Comparison of ENCODE assay signal across 17 mouse cellular contexts in the genomic region with DNA sequence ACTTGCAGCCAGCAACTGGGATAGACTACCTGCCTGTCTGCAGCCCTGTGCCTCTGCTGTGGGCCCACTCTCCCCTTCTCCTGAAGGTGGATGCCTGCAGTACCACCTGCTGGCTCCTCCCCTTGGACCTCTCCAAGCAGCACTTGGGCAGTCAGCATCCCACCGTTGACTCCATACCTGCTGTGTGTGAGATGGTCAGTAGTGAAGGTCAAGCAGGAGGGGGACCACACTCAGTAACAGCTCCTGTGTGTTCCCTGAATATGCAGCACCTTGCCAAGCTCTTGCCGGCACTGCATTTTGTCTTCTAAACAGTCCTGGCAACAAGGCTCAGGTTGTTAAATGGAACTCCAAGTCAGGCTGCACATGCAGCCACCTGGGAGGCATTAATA.
DNase-seq lines count a peak whose midpoint lies in the region; ATAC-seq and TF ChIP-seq lines count a peak whose summit lies in the region.
"Had no signal": no experiment of that assay in that cellular context is flagged by ENCODE, and none has a peak within 500 bp of the region (broad histone marks: within the 10 kb centered on the region; RNA-seq: fewer than 3 reads in every experiment).

No protein-coding gene starts in this region.

- H3K9ac ChIP-seq in hindbrain, postnatal 0 days (replicated peaks; ENCODE audit: low read length) = no peak overlapping the region
- H3K9ac ChIP-seq in hindbrain, embryonic 11.5 days (ENCODE audit: low read depth, low read length) = no peak overlapping the region
- H3K9ac ChIP-seq in stomach, embryonic 14.5 days (replicated peaks; ENCODE audit: low read depth, low read length) = no peak overlapping the region
- no peak overlapping the region for H3K9ac ChIP-seq in stomach, postnatal 0 days (ENCODE audit: low read length)
- H3K9ac ChIP-seq in limb, embryonic 15.5 days = no peak overlapping the region
- H3K9ac ChIP-seq in forebrain, embryonic 16.5 days (replicated peaks; ENCODE audit: low read depth, low read length) = no peak overlapping the region
- H3K9ac ChIP-seq: embryonic facial prominence, embryonic 12.5 days; forebrain, embryonic 13.5 days; liver, embryonic 14.5 days; lung, embryonic 15.5 days had no signal

- no peaks in the 10 kb centered on the region for H3K9me3 ChIP-seq in hindbrain, postnatal 0 days (ENCODE audit: low read length)
- H3K9me3 ChIP-seq in hindbrain, embryonic 11.5 days (ENCODE audit: control insufficient read depth, low read length) = no peaks in the 10 kb centered on the region
- H3K9me3 ChIP-seq in stomach, embryonic 14.5 days (ENCODE audit: control insufficient read depth, low read depth, low read length) = no peaks in the 10 kb centered on the region
- no peaks in the 10 kb centered on the region for H3K9me3 ChIP-seq in stomach, postnatal 0 days (ENCODE audit: control insufficient read depth, low read length)
- no peaks in the 10 kb centered on the region for H3K9me3 ChIP-seq in limb, embryonic 15.5 days
- H3K9me3 ChIP-seq in forebrain, embryonic 16.5 days (ENCODE audit: control insufficient read depth, low read length) = no peaks in the 10 kb centered on the region
- H3K9me3 ChIP-seq: embryonic facial prominence, embryonic 12.5 days; forebrain, embryonic 13.5 days; lung, embryonic 15.5 days had no signal

- H3K36me3 ChIP-seq in hindbrain, postnatal 0 days (ENCODE audit: insufficient read depth, low read length) = no peaks in the 10 kb centered on the region
- no peaks in the 10 kb centered on the region for H3K36me3 ChIP-seq in hindbrain, embryonic 11.5 days (ENCODE audit: control insufficient read depth, insufficient read depth, low read length)
- H3K36me3 ChIP-seq in stomach, embryonic 14.5 days (ENCODE audit: control insufficient read depth, insufficient read depth, low read length) = no peaks in the 10 kb centered on the region
- no peaks in the 10 kb centered on the region for H3K36me3 ChIP-seq in stomach, postnatal 0 days (ENCODE audit: control insufficient read depth, insufficient read depth, low read length)
- no peaks in the 10 kb centered on the region for H3K36me3 ChIP-seq in limb, embryonic 15.5 days
- H3K36me3 ChIP-seq in forebrain, embryonic 16.5 days (ENCODE audit: control insufficient read depth, insufficient read depth) = no peaks in the 10 kb centered on the region
- H3K36me3 ChIP-seq: embryonic facial prominence, embryonic 12.5 days; lung, embryonic 15.5 days had no signal

- 43% methylated on average over 2 of the region's 2 CpGs for WGBS in hindbrain, postnatal 0 days
- WGBS in hindbrain, embryonic 11.5 days = 90% methylated on average over 2 of the region's 2 CpGs
- WGBS in stomach, embryonic 14.5 days = 47% methylated on average over 2 of the region's 2 CpGs
- WGBS in stomach, postnatal 0 days = 64% methylated on average over 2 of the region's 2 CpGs
- 33% methylated on average over 2 of the region's 2 CpGs for WGBS in limb, embryonic 15.5 days
- 70% methylated on average over 2 of the region's 2 CpGs for WGBS in forebrain, embryonic 16.5 days

- no peak for TF ChIP-seq EP300 in stomach, postnatal 0 days (optimal IDR thresholded peaks at IDR 0.05)

- no peak for DNase-seq in hindbrain, postnatal 0 days (ENCODE audit: low spot score)
- no peak for DNase-seq in hindbrain, embryonic 11.5 days (ENCODE audit: low spot score)
- DNase-seq in stomach, postnatal 0 days (ENCODE audit: low spot score) = no peak
- no peak for DNase-seq in cerebellum, postnatal 10 days
- DNase-seq: adrenal gland, adult 2 months; cerebellum, adult 8-10 months; right cerebral cortex, adult 18-20 months had no signal

- H3K27me3 ChIP-seq in hindbrain, postnatal 0 days (ENCODE audit: insufficient read depth, low read length) = no peaks in the 10 kb centered on the region
- no peaks in the 10 kb centered on the region for H3K27me3 ChIP-seq in hindbrain, embryonic 11.5 days (ENCODE audit: control insufficient read depth, insufficient read depth, low read length)
- H3K27me3 ChIP-seq in stomach, embryonic 14.5 days (ENCODE audit: control insufficient read depth, insufficient read depth, low read length) = no peaks in the 10 kb centered on the region
- H3K27me3 ChIP-seq in stomach, postnatal 0 days (ENCODE audit: control insufficient read depth, insufficient read depth, low read length) = no peaks in the 10 kb centered on the region
- no peaks in the 10 kb centered on the region for H3K27me3 ChIP-seq in limb, embryonic 15.5 days
- no peaks in the 10 kb centered on the region for H3K27me3 ChIP-seq in forebrain, embryonic 16.5 days (replicated peaks; ENCODE audit: control insufficient read depth, insufficient read depth, low read length)
- H3K27me3 ChIP-seq: embryonic facial prominence, embryonic 12.5 days; forebrain, embryonic 13.5 days; lung, embryonic 15.5 days had no signal

- no peak overlapping the region for H3K27ac ChIP-seq in hindbrain, postnatal 0 days
- H3K27ac ChIP-seq in hindbrain, embryonic 11.5 days (ENCODE audit: low read depth, low read length) = no peak overlapping the region
- peak overlapping the region; percentile 71; the same call in 1 of the 2 replicates for H3K27ac ChIP-seq in stomach, embryonic 14.5 days (ENCODE audit: low read length)
- H3K27ac ChIP-seq in stomach, postnatal 0 days (replicated peaks) = no peak overlapping the region
- H3K27ac ChIP-seq in limb, embryonic 15.5 days = peak overlapping the region; percentile 61; the same call in 1 of the 2 replicates
- H3K27ac ChIP-seq in forebrain, embryonic 16.5 days (ENCODE audit: low read length) = no peak overlapping the region
- H3K27ac ChIP-seq: embryonic facial prominence, embryonic 12.5 days; forebrain, embryonic 13.5 days; heart, adult 2 months; liver, embryonic 14.5 days; lung, embryonic 15.5 days had no signal

- no peak overlapping the region for H3K4me2 ChIP-seq in hindbrain, postnatal 0 days (ENCODE audit: low read depth, low read length)
- H3K4me2 ChIP-seq in hindbrain, embryonic 11.5 days (replicated peaks; ENCODE audit: low read depth, low read length) = no peak overlapping the region
- no peak overlapping the region for H3K4me2 ChIP-seq in stomach, embryonic 14.5 days (replicated peaks; ENCODE audit: low read depth, low read length)
- no peak overlapping the region for H3K4me2 ChIP-seq in stomach, postnatal 0 days (replicated peaks; ENCODE audit: low read depth)
- no peak overlapping the region for H3K4me2 ChIP-seq in limb, embryonic 15.5 days
- H3K4me2 ChIP-seq in forebrain, embryonic 16.5 days (ENCODE audit: low read length) = no peak overlapping the region
- H3K4me2 ChIP-seq: embryonic facial prominence, embryonic 12.5 days; forebrain, embryonic 13.5 days; lung, embryonic 15.5 days had no signal

- TF ChIP-seq CTCF in hindbrain, postnatal 0 days (IDR thresholded peaks at IDR 0.05; ENCODE audit: low read depth) = no peak
- no peak for TF ChIP-seq CTCF in stomach, postnatal 0 days (IDR thresholded peaks at IDR 0.05; ENCODE audit: low read depth)

- peak; percentile 24; the same call in 1 of the 2 replicates for ATAC-seq in hindbrain, postnatal 0 days
- ATAC-seq in hindbrain, embryonic 11.5 days (ENCODE audit: low FRiP score) = no peak
- no peak for ATAC-seq in stomach, embryonic 14.5 days (ENCODE audit: insufficient number of reproducible peaks, insufficient read depth, low FRiP score, low read depth)
- ATAC-seq in stomach, postnatal 0 days (ENCODE audit: low FRiP score, low TSS enrichment) = no peak
- ATAC-seq in limb, embryonic 15.5 days (ENCODE audit: insufficient number of reproducible peaks, low FRiP score, low TSS enrichment, low read depth) = no peak
- no peak for ATAC-seq in forebrain, embryonic 16.5 days
- ATAC-seq: forebrain, embryonic 13.5 days; midbrain, embryonic 16.5 days had no signal

- H3K4me1 ChIP-seq in hindbrain, postnatal 0 days (ENCODE audit: insufficient read depth, low read length) = 0 out of 2 replicates have a peak, but pooled peaks cover 4% of the 10 kb centered on the region
- no peaks in the 10 kb centered on the region for H3K4me1 ChIP-seq in hindbrain, embryonic 11.5 days (replicated peaks; ENCODE audit: control insufficient read depth, insufficient read depth, low read length)
- H3K4me1 ChIP-seq in stomach, embryonic 14.5 days (ENCODE audit: control insufficient read depth, insufficient read depth, low read length) = peaks cover 36% of the 10 kb centered on the region
- H3K4me1 ChIP-seq in stomach, postnatal 0 days (replicated peaks; ENCODE audit: control insufficient read depth, insufficient read depth) = 0 out of 2 replicates have a peak, but pooled peaks cover 4% of the 10 kb centered on the region
- peaks cover 45% of the 10 kb centered on the region for H3K4me1 ChIP-seq in limb, embryonic 15.5 days
- H3K4me1 ChIP-seq in forebrain, embryonic 16.5 days (replicated peaks; ENCODE audit: control insufficient read depth, insufficient read depth, low read length) = no peaks in the 10 kb centered on the region
- H3K4me1 ChIP-seq: forebrain, embryonic 13.5 days had no signal

- H3K4me3 ChIP-seq in hindbrain, postnatal 0 days (ENCODE audit: low read length) = no peak overlapping the region
- H3K4me3 ChIP-seq in hindbrain, embryonic 11.5 days (ENCODE audit: low read depth, low read length) = no peak overlapping the region
- H3K4me3 ChIP-seq in stomach, embryonic 14.5 days (ENCODE audit: low read depth, low read length) = no peak overlapping the region
- H3K4me3 ChIP-seq in stomach, postnatal 0 days (ENCODE audit: low read depth, low read length) = no peak overlapping the region
- no peak overlapping the region for H3K4me3 ChIP-seq in limb, embryonic 15.5 days
- H3K4me3 ChIP-seq in forebrain, embryonic 16.5 days (replicated peaks; ENCODE audit: low read length) = no peak overlapping the region
- H3K4me3 ChIP-seq: embryonic facial prominence, embryonic 12.5 days; erythroblast, embryonic 14.5 days; forebrain, embryonic 13.5 days; heart, adult 2 months; lung, embryonic 15.5 days had no signal

Comparison
In these comparisons a context has a peak if more than half of its experiments do, and no peak if none do; other contexts are left out.
1. H3K27ac ChIP-seq: peak in stomach, embryonic 14.5 days (single experiment) and limb, embryonic 15.5 days (single experiment); none in hindbrain, postnatal 0 days (single experiment), hindbrain, embryonic 11.5 days (single experiment), stomach, postnatal 0 days (single experiment) and forebrain, embryonic 16.5 days (single experiment).